Mouse (Mus musculus) monocyte, adult 2 months (primary cell): ENCODE results near the gene Pin1rt1.
A peak's percentile ranks its signal among the peaks of the same experiment; 100 is the strongest.

Source experiments
- DNase-seq, 2 experiments: peaks; one replicate each; pipeline ENCODE4 v3.0.0; 2022; ENCODE audit warnings: low spot score in 2 of 2, low read depth in 1 of 2

Pin1rt1 gene

GRCm38 (mm10) chr2:104714254-104714691, 1.9 kb downstream of the Pin1rt1 start:
- DNase-seq, result no peak

GRCm38 (mm10) chr2:104712486-104712809, 3.7 kb downstream of the Pin1rt1 start:
- DNase-seq, result no peak

- peak in 1 of 2 experiments; percentile 48 for DNase-seq
Measured at GRCm38 (mm10) chr2:104711585-104712485, 4.3 kb downstream of the Pin1rt1 start, which contains the start of gene Tcp11l1. Gene Tcp11l1 (minus strand): TSS chr2:104712169.

- no peak for DNase-seq
Measured at GRCm38 (mm10) chr2:104710670-104711370, 5.4 kb downstream of the Pin1rt1 start.

GRCm38 (mm10) chr2:104709786-104710337, 6.3 kb downstream of the Pin1rt1 start:
- DNase-seq, result no peak

- no peak for DNase-seq
Measured at GRCm38 (mm10) chr2:104704355-104704754, 11.8 kb downstream of the Pin1rt1 start.

GRCm38 (mm10) chr2:104703158-104703557, 13.0 kb downstream of the Pin1rt1 start:
- DNase-seq, result no peak

- no peak for DNase-seq
Measured at GRCm38 (mm10) chr2:104699659-104700058, 16.5 kb downstream of the Pin1rt1 start.

- DNase-seq, result no peak
Measured at GRCm38 (mm10) chr2:104692551-104692950, 23.6 kb downstream of the Pin1rt1 start.

- DNase-seq, result peak in 1 of 2 experiments; percentile 8
Measured at GRCm38 (mm10) chr2:104690720-104691119, 25.5 kb downstream of the Pin1rt1 start.

GRCm38 (mm10) chr2:104688724-104689123, 27.5 kb downstream of the Pin1rt1 start:
- DNase-seq, result no peak

GRCm38 (mm10) chr2:104688321-104688720, 27.9 kb downstream of the Pin1rt1 start:
- no peak for DNase-seq

GRCm38 (mm10) chr2:104687261-104687660, 28.9 kb downstream of the Pin1rt1 start:
- peak; percentile 36 to 44 for DNase-seq

- DNase-seq, result peak; percentile 13 to 36
Measured at GRCm38 (mm10) chr2:104685418-104685817, 30.8 kb downstream of the Pin1rt1 start.

- DNase-seq, result no peak
Measured at GRCm38 (mm10) chr2:104684771-104685170, 31.4 kb downstream of the Pin1rt1 start.

- DNase-seq, result no peak
Measured at GRCm38 (mm10) chr2:104677326-104677725, 38.9 kb downstream of the Pin1rt1 start.

- DNase-seq, result no peak
Measured at GRCm38 (mm10) chr2:104671724-104672123, 44.5 kb downstream of the Pin1rt1 start.

GRCm38 (mm10) chr2:104669122-104669804, 46.9 kb downstream of the Pin1rt1 start:
- DNase-seq, result no peak
